Mouse (Mus musculus) limb, embryonic 15.5 days (tissue): ENCODE measurements at regions not wholly inside any gene's neighbourhood (a gene's known extent, or its start where the extent isn't known, plus 50 kb on each side); places are given as distances from the start of the nearest gene placed in this dataset.

ENCODE experiments used
- ATAC-seq: fragments of 200-750 bp; cut with Nextera tagmentation; 2 replicates; pipeline ENCODE4 v1.8.0; 2017; ENCODE audit warnings: low read depth, moderate TSS enrichment; ENCODE audit not compliant: insufficient number of reproducible peaks, low FRiP score, low TSS enrichment
- H3K27ac ChIP-seq: fragments of 300-500 bp; sonication (generic); 2 replicates; pipeline ENCODE4 v1.5.1; 2015; ENCODE audit warnings: moderate library complexity, mild to moderate bottlenecking, inconsistent platforms
- H3K27me3 ChIP-seq: fragments of 300-500 bp; sonication (generic); 2 replicates; pipeline ENCODE4 v1.6.1; 2015; ENCODE audit warnings: inconsistent platforms
- H3K36me3 ChIP-seq: fragments of 300-500 bp; sonication (generic); 2 replicates; pipeline ENCODE4 v1.6.1; 2015; ENCODE audit warnings: inconsistent platforms
- H3K4me1 ChIP-seq: fragments of 300-500 bp; sonication (generic); 2 replicates; pipeline ENCODE4 v1.6.1; 2015; ENCODE audit warnings: inconsistent platforms
- H3K4me2 ChIP-seq: fragments of 300-500 bp; sonication (generic); 2 replicates; pipeline ENCODE4 v1.6.1; 2015; ENCODE audit warnings: mild to moderate bottlenecking, inconsistent platforms
- H3K4me3 ChIP-seq: fragments of 300-500 bp; sonication (generic); 2 replicates; pipeline ENCODE4 v1.5.1; 2015; ENCODE audit warnings: mild to moderate bottlenecking, inconsistent platforms
- H3K9ac ChIP-seq: fragments of 300-500 bp; sonication (generic); 2 replicates; pipeline ENCODE4 v1.6.1; 2015; ENCODE audit warnings: inconsistent platforms
- H3K9me3 ChIP-seq: fragments of 300-500 bp; sonication (generic); 2 replicates; pipeline ENCODE4 v1.6.1; 2016; ENCODE audit warnings: inconsistent platforms
- WGBS: fragments of 180-500 bp; shearing (Covaris S2); methylation state at CpG from one replicate; pipeline ENCODE4 v1.1.7; 2015; 5-methylcytosine and 5-hydroxymethylcytosine counted together

DNA sequence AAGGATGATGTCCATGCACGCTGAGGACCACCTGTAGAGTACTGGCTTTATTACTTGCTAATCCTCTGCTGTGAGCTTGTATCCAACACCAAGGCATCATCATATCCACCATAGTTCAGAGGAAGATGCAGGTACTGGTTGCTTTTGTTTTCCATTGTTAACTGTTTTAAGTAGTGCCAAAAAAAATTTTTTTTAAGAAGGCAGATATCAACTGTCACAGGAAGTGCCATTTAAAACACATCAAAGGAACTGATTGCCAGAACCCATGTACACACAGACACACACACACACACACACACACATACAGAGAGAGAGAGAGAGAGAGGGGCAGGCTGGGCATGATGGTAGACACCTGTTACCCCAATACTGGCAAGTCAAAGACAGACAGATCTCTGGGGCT, 319.1 kb downstream of the Gadd45g start:
- H3K27me3 ChIP-seq, result no peaks in the 10 kb centered on the region
- WGBS, result 85% methylated on average over 1 of the region's 1 CpGs
- H3K36me3 ChIP-seq, result no peaks in the 10 kb centered on the region
- no peaks in the 10 kb centered on the region for H3K4me1 ChIP-seq
- H3K9ac ChIP-seq, result no peak overlapping the region
- H3K4me2 ChIP-seq, result no peak overlapping the region
- no peak overlapping the region for H3K27ac ChIP-seq
- H3K4me3 ChIP-seq, result no peak overlapping the region
- H3K9me3 ChIP-seq, result no peaks in the 10 kb centered on the region
- ATAC-seq, result no peak

DNA sequence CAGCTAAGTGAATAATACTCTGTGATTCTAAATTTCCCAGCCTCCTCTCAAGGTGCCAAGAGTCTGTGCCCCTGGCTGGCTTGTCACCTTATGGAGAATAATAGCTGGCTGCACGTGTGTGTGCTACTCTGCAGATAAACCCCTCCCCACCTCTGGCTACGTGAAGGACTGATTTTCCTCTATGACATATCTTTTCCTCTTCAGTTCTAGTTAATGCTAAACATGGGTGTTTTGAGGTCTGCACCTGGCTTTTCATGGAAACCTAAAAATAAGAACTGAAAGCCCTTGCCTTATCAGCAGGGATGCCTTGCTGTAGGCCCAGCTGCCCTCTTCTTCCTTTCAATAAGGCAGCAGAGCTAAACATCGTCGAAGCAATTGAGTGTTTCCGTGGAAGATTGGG, 321.5 kb downstream of the Gadd45g start:
- no peaks in the 10 kb centered on the region for H3K27me3 ChIP-seq
- no peak overlapping the region for H3K27ac ChIP-seq
- no peaks in the 10 kb centered on the region for H3K9me3 ChIP-seq
- no peaks in the 10 kb centered on the region for H3K36me3 ChIP-seq
- H3K9ac ChIP-seq, result no peak overlapping the region
- ATAC-seq, result no peak
- WGBS, result 74% methylated on average over 5 of the region's 5 CpGs
- no peak overlapping the region for H3K4me2 ChIP-seq
- no peaks in the 10 kb centered on the region for H3K4me1 ChIP-seq
- no peak overlapping the region for H3K4me3 ChIP-seq

DNA sequence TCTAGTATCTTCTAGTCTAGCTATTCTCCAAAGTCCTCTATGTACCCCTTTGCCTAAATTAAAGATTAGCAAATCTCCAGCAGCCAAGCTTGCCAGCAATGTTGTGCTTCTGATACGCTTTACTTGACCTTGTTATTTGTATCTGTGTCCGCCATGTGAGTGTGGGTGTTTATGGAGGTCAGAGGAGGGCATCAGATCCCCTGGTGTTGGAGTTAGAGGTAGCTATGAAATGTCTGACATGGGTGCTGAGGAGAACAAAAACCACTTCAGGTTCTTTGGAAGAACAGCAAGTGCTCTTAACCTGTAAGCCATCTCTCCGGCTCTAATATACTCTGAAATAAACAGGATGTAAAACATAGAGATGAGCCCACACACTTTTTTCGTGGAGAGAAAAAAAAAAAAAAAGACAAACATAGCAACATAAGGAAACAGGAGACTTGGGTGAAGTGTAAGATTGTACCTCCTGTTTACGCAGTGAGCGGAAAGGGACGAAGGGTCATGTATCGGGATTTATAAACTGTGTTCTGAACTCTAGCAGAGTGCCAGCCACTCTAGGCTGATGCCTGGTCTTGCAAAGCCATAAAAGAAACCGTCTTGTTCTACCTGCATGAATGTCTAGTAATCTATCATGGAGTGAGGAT, 326.3 kb downstream of the Gadd45g start:
- Histone ChIP-seq H3K27ac (no peak overlapping the region), H3K9me3 (no peaks in the 10 kb centered on the region), H3K9ac (no peak overlapping the region), H3K4me1 (no peaks in the 10 kb centered on the region), H3K27me3 (no peaks in the 10 kb centered on the region), H3K36me3 (no peaks in the 10 kb centered on the region), H3K4me3 (no peak overlapping the region), H3K4me2 (no peak overlapping the region)
- WGBS, result 88% methylated on average over 9 of the region's 9 CpGs
- no peak for ATAC-seq

GRCm38 (mm10) chr13:52175665-52176064, 329.2 kb downstream of the Gadd45g start:
- no peak overlapping the region for H3K4me2 ChIP-seq
- H3K4me3 ChIP-seq, result no peak overlapping the region
- H3K27ac ChIP-seq, result no peak overlapping the region
- no peaks in the 10 kb centered on the region for H3K9me3 ChIP-seq
- 43% methylated on average over 2 of the region's 2 CpGs for WGBS
- no peaks in the 10 kb centered on the region for H3K27me3 ChIP-seq
- H3K9ac ChIP-seq, result no peak overlapping the region
- no peaks in the 10 kb centered on the region for H3K36me3 ChIP-seq
- no peaks in the 10 kb centered on the region for H3K4me1 ChIP-seq
- ATAC-seq, result no peak; the same call in 1 of the 2 replicates

DNA sequence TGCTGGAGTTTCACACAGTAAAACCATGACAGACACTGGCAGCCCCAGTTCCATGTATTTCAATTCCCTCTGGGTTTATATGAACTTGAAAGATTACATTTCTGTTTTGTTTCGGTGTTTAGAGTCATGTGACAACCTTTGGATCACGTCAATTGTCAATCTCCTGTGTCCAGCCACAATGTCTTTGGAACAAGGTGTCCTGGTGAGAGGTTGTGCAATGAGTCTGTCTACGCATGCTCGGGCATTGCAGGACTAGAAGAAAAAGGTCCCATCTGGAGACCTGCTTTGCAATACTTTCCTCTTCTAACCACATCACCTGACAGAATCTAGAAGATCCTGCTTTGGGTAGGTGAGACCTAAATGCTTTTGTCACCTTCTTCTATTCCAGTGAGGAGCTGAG, 333.5 kb downstream of the Gadd45g start:
- Histone ChIP-seq H3K4me1 (no peaks in the 10 kb centered on the region), H3K4me2 (no peak overlapping the region), H3K27me3 (no peaks in the 10 kb centered on the region), H3K27ac (no peak overlapping the region), H3K4me3 (no peak overlapping the region), H3K9me3 (no peaks in the 10 kb centered on the region), H3K36me3 (no peaks in the 10 kb centered on the region), H3K9ac (no peak overlapping the region)
- WGBS, result 85% methylated on average over 4 of the region's 4 CpGs
- no peak for ATAC-seq

DNA sequence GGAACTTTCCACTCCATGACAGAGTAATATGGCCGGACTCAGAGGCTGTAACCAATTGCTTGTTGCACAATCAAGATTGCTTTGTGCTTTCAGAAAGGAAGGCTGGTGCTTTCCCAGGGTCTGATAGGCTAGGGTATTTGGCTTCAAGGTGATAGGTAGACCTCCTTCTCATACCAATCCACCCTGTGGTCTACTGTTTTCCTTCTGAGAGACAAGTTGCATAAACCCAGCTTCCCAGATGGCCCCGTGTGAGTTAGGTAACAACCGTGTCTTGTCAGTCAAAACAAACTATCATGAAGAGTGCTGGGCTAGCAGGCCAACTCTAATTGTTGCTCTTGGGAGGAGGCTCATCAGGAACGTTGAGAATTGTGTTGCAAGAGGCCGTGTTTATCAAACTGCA, 337.2 kb downstream of the Gadd45g start:
- H3K4me3 ChIP-seq, result no peak overlapping the region

GRCm38 (mm10) chr13:52185574-52185973, 339.1 kb downstream of the Gadd45g start:
- no peaks in the 10 kb centered on the region for H3K9me3 ChIP-seq
- no peak for ATAC-seq
- no peaks in the 10 kb centered on the region for H3K36me3 ChIP-seq
- no peak overlapping the region for H3K4me3 ChIP-seq
- 52% methylated on average over 1 of the region's 1 CpGs for WGBS
- H3K27me3 ChIP-seq, result no peaks in the 10 kb centered on the region
- H3K4me1 ChIP-seq, result no peaks in the 10 kb centered on the region
- no peak overlapping the region for H3K27ac ChIP-seq
- H3K9ac ChIP-seq, result no peak overlapping the region
- H3K4me2 ChIP-seq, result no peak overlapping the region

More for the DNA sequence above, 337.2 kb downstream of the Gadd45g start:
- no peaks in the 10 kb centered on the region for H3K27me3 ChIP-seq
- H3K4me1 ChIP-seq, result no peaks in the 10 kb centered on the region
- 63% methylated on average over 5 of the region's 5 CpGs for WGBS
- no peak overlapping the region for H3K27ac ChIP-seq
- no peak for ATAC-seq
- no peaks in the 10 kb centered on the region for H3K9me3 ChIP-seq
- no peak overlapping the region for H3K4me2 ChIP-seq
- H3K9ac ChIP-seq, result no peak overlapping the region
- no peaks in the 10 kb centered on the region for H3K36me3 ChIP-seq

DNA sequence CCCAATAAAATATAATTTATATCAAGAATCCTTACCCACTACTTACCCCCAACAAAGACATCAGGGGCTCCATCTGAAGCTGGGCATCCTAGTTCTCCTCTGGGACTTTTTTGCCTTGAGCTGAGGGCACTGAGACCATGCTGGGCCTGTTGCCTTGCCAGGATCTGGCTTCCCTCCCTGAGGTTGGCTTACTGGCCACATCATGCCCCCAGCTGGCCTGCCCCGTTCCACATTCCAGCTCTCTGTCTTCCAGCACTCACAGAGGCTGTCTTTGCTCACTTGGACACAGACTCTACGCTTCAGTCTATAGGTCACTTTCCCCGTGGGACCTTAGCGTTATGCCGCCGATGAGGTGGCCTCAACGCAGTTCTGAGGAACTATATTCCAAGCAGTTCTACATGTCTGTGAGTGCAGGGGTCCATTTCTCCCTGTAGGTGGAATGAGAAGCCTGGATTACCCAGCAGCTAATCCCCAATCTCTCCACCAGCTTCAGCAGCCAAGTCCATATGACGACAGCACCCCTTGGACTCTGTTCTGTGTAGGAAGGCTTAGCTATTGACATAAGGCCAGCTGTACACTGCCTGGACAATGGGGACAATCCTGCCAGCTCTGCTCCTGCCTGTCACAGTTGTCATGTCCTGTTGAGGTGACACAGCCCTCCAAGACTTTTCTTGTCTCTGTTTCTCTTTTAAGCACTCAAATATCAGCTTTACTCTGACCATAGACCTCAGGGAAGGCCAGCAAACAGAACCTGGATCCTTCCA, 341.5 kb downstream of the Gadd45g start:
- WGBS, result 85% methylated on average over 8 of the region's 8 CpGs
- no peaks in the 10 kb centered on the region for H3K4me1 ChIP-seq
- H3K4me2 ChIP-seq, result no peak overlapping the region
- ATAC-seq, result no peak
- H3K27ac ChIP-seq, result no peak overlapping the region
- no peak overlapping the region for H3K4me3 ChIP-seq
- no peak overlapping the region for H3K9ac ChIP-seq
- H3K36me3 ChIP-seq, result no peaks in the 10 kb centered on the region
- no peaks in the 10 kb centered on the region for H3K9me3 ChIP-seq
- no peaks in the 10 kb centered on the region for H3K27me3 ChIP-seq

GRCm38 (mm10) chr13:52188605-52189003, 342.1 kb downstream of the Gadd45g start:
- no peaks in the 10 kb centered on the region for H3K9me3 ChIP-seq
- H3K27ac ChIP-seq, result no peak overlapping the region
- H3K36me3 ChIP-seq, result no peaks in the 10 kb centered on the region
- WGBS, result 81% methylated on average over 2 of the region's 2 CpGs
- H3K4me2 ChIP-seq, result no peak overlapping the region
- no peak overlapping the region for H3K9ac ChIP-seq
- H3K27me3 ChIP-seq, result no peaks in the 10 kb centered on the region
- no peak for ATAC-seq
- H3K4me1 ChIP-seq, result no peaks in the 10 kb centered on the region
- H3K4me3 ChIP-seq, result no peak overlapping the region

- no peaks in the 10 kb centered on the region for H3K9me3 ChIP-seq
- no peaks in the 10 kb centered on the region for H3K36me3 ChIP-seq
- H3K27ac ChIP-seq, result no peak overlapping the region
- no peak overlapping the region for H3K9ac ChIP-seq
- no peak overlapping the region for H3K4me2 ChIP-seq
- no peak for ATAC-seq
- no peaks in the 10 kb centered on the region for H3K4me1 ChIP-seq
- H3K27me3 ChIP-seq, result no peaks in the 10 kb centered on the region
- WGBS, result 71% methylated on average over 10 of the region's 10 CpGs
- H3K4me3 ChIP-seq, result no peak overlapping the region
Measured at GRCm38 (mm10) chr13:52189382-52189923, 341.6 kb downstream of the Diras2 start.

GRCm38 (mm10) chr13:52190256-52190655, 340.8 kb downstream of the Diras2 start:
- WGBS, result 72% methylated on average over 9 of the region's 9 CpGs
- Histone ChIP-seq H3K9ac (no peak overlapping the region), H3K4me1 (no peaks in the 10 kb centered on the region), H3K27me3 (no peaks in the 10 kb centered on the region), H3K9me3 (no peaks in the 10 kb centered on the region), H3K36me3 (no peaks in the 10 kb centered on the region), H3K27ac (no peak overlapping the region), H3K4me3 (no peak overlapping the region), H3K4me2 (no peak overlapping the region)
- ATAC-seq, result no peak

- WGBS, result 86% methylated on average over 15 of the region's 15 CpGs
- Histone ChIP-seq H3K27ac (no peak overlapping the region), H3K9me3 (no peaks in the 10 kb centered on the region), H3K4me3 (no peak overlapping the region), H3K27me3 (no peaks in the 10 kb centered on the region; the same call in 1 of the 2 replicates), H3K4me2 (no peak overlapping the region), H3K4me1 (no peaks in the 10 kb centered on the region), H3K36me3 (no peaks in the 10 kb centered on the region), H3K9ac (no peak overlapping the region)
- no peak for ATAC-seq
Measured at GRCm38 (mm10) chr13:52190848-52191590, 340.1 kb downstream of the Diras2 start.
